Mouse (Mus musculus) CH12.LX (cell line): ENCODE measurements around the gene Sult6b2. TPM values are rescaled to one million over a fixed set of nuclear protein-coding genes. Genes with fewer than 3 reads are reported as not detected.

Experiments used
- DNase-seq: peaks from one replicate; pipeline ENCODE4 v3.0.0-alpha.2; 2013; ENCODE audit errors: extremely low read depth
- H3K27ac ChIP-seq: 2 replicates; pipeline ENCODE4 v1.5.1; 2012; ENCODE audit warnings: low read depth, mild to moderate bottlenecking, control low read depth, moderate library complexity; ENCODE audit not compliant: insufficient read depth
- H3K27me3 ChIP-seq: replicated peaks from 2 replicates; pipeline ENCODE3; 2012; ENCODE audit warnings: inconsistent platforms
- H3K36me3 ChIP-seq, 2 experiments: replicated peaks in 1 of 2; 2 replicates each; pipeline versions ENCODE3 to v1.6.1; 2012; ENCODE audit warnings: inconsistent platforms in 1 of 2, low read length in 1 of 2, mild to moderate bottlenecking in 1 of 2, mixed read lengths in 1 of 2, moderate library complexity in 1 of 2; ENCODE audit not compliant: control insufficient read depth in 1 of 2, insufficient read depth in 1 of 2
- H3K4me1 ChIP-seq, 2 experiments: 2 replicates each; pipeline ENCODE4 v1.6.1; 2012; ENCODE audit warnings: inconsistent platforms in 1 of 2, moderate library complexity in 1 of 2; ENCODE audit not compliant: insufficient read depth in 2 of 2, control insufficient read depth in 1 of 2
- H3K4me2 ChIP-seq: 2 replicates; pipeline ENCODE4 v1.6.1; 2012; ENCODE audit warnings: low read depth, mild to moderate bottlenecking, control low read depth; ENCODE audit not compliant: poor library complexity, insufficient read depth, severe bottlenecking
- H3K4me3 ChIP-seq, 3 experiments: fragments of 150-350 bp in 1 of 3; sonication (generic) in 1 of 3; replicated peaks in 1 of 3; 2 replicates each; pipeline versions ENCODE3 to v1.5.1; 2011 to 2012; ENCODE audit warnings: low read depth in 2 of 3, low read length in 2 of 3, mild to moderate bottlenecking in 2 of 3, moderate library complexity in 2 of 3, control low read depth in 1 of 3, improper control_type of control experiment in 1 of 3, inconsistent platforms in 1 of 3, mixed read lengths in 1 of 3; ENCODE audit not compliant: poor library complexity in 1 of 3
- H3K79me2 ChIP-seq: replicated peaks from 2 replicates; pipeline ENCODE4 v1.6.1; 2012; ENCODE audit warnings: mild to moderate bottlenecking, moderate library complexity; ENCODE audit not compliant: control insufficient read depth, poor library complexity, insufficient read depth, severe bottlenecking; ENCODE audit errors: extremely low read depth
- H3K9ac ChIP-seq: 2 replicates; pipeline ENCODE4 v1.6.1; 2012; ENCODE audit warnings: low read depth, mild to moderate bottlenecking, control low read depth, moderate library complexity; ENCODE audit not compliant: insufficient read depth
- H3K9me3 ChIP-seq: replicated peaks from 2 replicates; pipeline ENCODE3; 2012; ENCODE audit warnings: low read length, inconsistent platforms, mixed read lengths
- CHD2 ChIP-seq: IDR thresholded peaks from 2 replicates; pipeline ENCODE4 v1.6.1; 2011; ENCODE audit warnings: low read length, improper control_type of control experiment
- CTCF ChIP-seq, 2 experiments: IDR thresholded peaks in 1 of 2; conservative IDR thresholded peaks in 1 of 2; 2 replicates each; pipeline ENCODE4 v1.5.1; 2011 to 2012; ENCODE audit warnings: low read depth in 2 of 2, low read length in 2 of 2, improper control_type of control experiment in 1 of 2, inconsistent platforms in 1 of 2, mild to moderate bottlenecking in 1 of 2, moderate library complexity in 1 of 2
- ELF1 ChIP-seq: IDR thresholded peaks from 2 replicates; pipeline ENCODE4 v1.6.1; 2014; ENCODE audit warnings: low read depth, mild to moderate bottlenecking, inconsistent platforms, low read length, improper control_type of control experiment
- EP300 ChIP-seq: IDR thresholded peaks from 2 replicates; pipeline ENCODE4 v1.6.1; 2011; ENCODE audit warnings: low read length, improper control_type of control experiment
- ETS1 ChIP-seq: conservative IDR thresholded peaks from 2 replicates; pipeline ENCODE4 v1.6.1; 2012; ENCODE audit warnings: low read depth, mild to moderate bottlenecking, inconsistent platforms, low read length, improper control_type of control experiment, moderate library complexity
- HCFC1 ChIP-seq: IDR thresholded peaks from 2 replicates; pipeline ENCODE4 v1.6.1; 2012; ENCODE audit warnings: low read depth, mild to moderate bottlenecking, inconsistent platforms, low read length, improper control_type of control experiment
- IRF4 ChIP-seq: IDR thresholded peaks from 2 replicates; pipeline ENCODE4 v1.6.1; 2014; ENCODE audit warnings: low read depth, mild to moderate bottlenecking, inconsistent platforms, low read length, improper control_type of control experiment
- JUN ChIP-seq: IDR thresholded peaks from 2 replicates; pipeline ENCODE4 v1.6.1; 2011; ENCODE audit warnings: low read depth, mild to moderate bottlenecking, low read length, improper control_type of control experiment, moderate library complexity; ENCODE audit not compliant: insufficient read depth
- JUND ChIP-seq: conservative IDR thresholded peaks from 2 replicates; pipeline ENCODE4 v1.6.1; 2011; ENCODE audit warnings: low read depth, low read length, improper control_type of control experiment
- KAT2A ChIP-seq: IDR thresholded peaks from 2 replicates; pipeline ENCODE4 v1.6.1; 2012; ENCODE audit warnings: low read length, improper control_type of control experiment, inconsistent platforms; ENCODE audit not compliant: insufficient replicate concordance
- MAFK ChIP-seq: IDR thresholded peaks from 2 replicates; pipeline ENCODE4 v1.6.1; 2011; ENCODE audit warnings: low read length, improper control_type of control experiment; ENCODE audit not compliant: insufficient replicate concordance
- MAX ChIP-seq: IDR thresholded peaks from 2 replicates; pipeline ENCODE4 v1.6.1; 2011; ENCODE audit warnings: low read length, improper control_type of control experiment
- MAZ ChIP-seq: IDR thresholded peaks from 2 replicates; pipeline ENCODE4 v1.6.1; 2012; ENCODE audit warnings: low read depth, mild to moderate bottlenecking, inconsistent platforms, low read length, improper control_type of control experiment, moderate library complexity
- MEF2A ChIP-seq: IDR thresholded peaks from 2 replicates; pipeline ENCODE4 v1.6.1; 2014; ENCODE audit warnings: low read depth, mild to moderate bottlenecking, inconsistent platforms, low read length, improper control_type of control experiment, borderline replicate concordance
- MXI1 ChIP-seq: IDR thresholded peaks from 2 replicates; pipeline ENCODE4 v1.6.1; 2011; ENCODE audit warnings: mild to moderate bottlenecking, low read depth, low read length, improper control_type of control experiment
- MYC ChIP-seq: IDR thresholded peaks from 2 replicates; pipeline ENCODE4 v1.6.1; 2011; ENCODE audit warnings: low read depth, mild to moderate bottlenecking, improper control_type of control experiment, low read length
- PAX5 ChIP-seq: IDR thresholded peaks from 2 replicates; pipeline ENCODE4 v1.6.1; 2012; ENCODE audit warnings: low read length, inconsistent platforms, mixed read lengths
- POLR2A ChIP-seq: IDR thresholded peaks from 2 replicates; pipeline ENCODE4 v1.6.1; 2011; ENCODE audit warnings: low read depth, mild to moderate bottlenecking, improper control_type of control experiment, low read length
- RAD21 ChIP-seq: IDR thresholded peaks from 2 replicates; pipeline ENCODE4 v1.6.1; 2011; ENCODE audit warnings: low read depth, mild to moderate bottlenecking, low read length, improper control_type of control experiment, moderate library complexity
- RCOR1 ChIP-seq: conservative IDR thresholded peaks from 2 replicates; pipeline ENCODE4 v1.6.1; 2012; ENCODE audit warnings: low read depth, mild to moderate bottlenecking, inconsistent platforms, low read length, improper control_type of control experiment
- SMC3 ChIP-seq: IDR thresholded peaks from 2 replicates; pipeline ENCODE4 v1.6.1; 2011; ENCODE audit warnings: low read depth, low read length, improper control_type of control experiment
- TCF12 ChIP-seq: IDR thresholded peaks from 2 replicates; pipeline ENCODE4 v1.6.1; 2014; ENCODE audit warnings: low read depth, mild to moderate bottlenecking, inconsistent platforms, low read length, improper control_type of control experiment
- USF1 ChIP-seq: IDR thresholded peaks from 2 replicates; pipeline ENCODE4 v1.6.1; 2014; ENCODE audit warnings: low read depth, mild to moderate bottlenecking, inconsistent platforms, low read length, improper control_type of control experiment
- USF2 ChIP-seq: conservative IDR thresholded peaks from 2 replicates; pipeline ENCODE4 v1.6.1; 2011; ENCODE audit warnings: low read depth, low read length, improper control_type of control experiment
- ZC3H11A ChIP-seq: IDR thresholded peaks from 2 replicates; pipeline ENCODE4 v1.6.1; 2012; ENCODE audit warnings: low read depth, mild to moderate bottlenecking, inconsistent platforms, low read length, improper control_type of control experiment
- ZMIZ1 ChIP-seq: IDR thresholded peaks from 2 replicates; pipeline ENCODE4 v1.6.1; 2012; ENCODE audit warnings: low read depth, mild to moderate bottlenecking, inconsistent platforms, low read length, improper control_type of control experiment
- ZNF384 ChIP-seq: IDR thresholded peaks from 2 replicates; pipeline ENCODE4 v1.6.1; 2012; ENCODE audit warnings: low read depth, low read length, improper control_type of control experiment, inconsistent platforms
- dilution Hi-C: fragments of 300-500 bp; cut with MboI; formaldehyde crosslinking; loops from 2 replicates; pipeline ENCODE4 v1.14.3; 2020; ENCODE audit warnings: low sequenced_read_pairs; ENCODE audit not compliant: extremely low pct_unique_long_range_greater_than_20kb, extremely low pct_ligation_motif_present
- in situ Hi-C: fragments of 300-500 bp; cut with MboI; formaldehyde crosslinking; loops from 3 replicates; pipeline ENCODE4 v1.14.3; 2019; ENCODE audit warnings: low sequenced_read_pairs, low pct_ligation_motif_present, low pct_unique_long_range_greater_than_20kb, mixed read lengths
- polyA plus RNA-seq: library from polyadenylated mRNA; unstranded; fragments of >175 nt; gene quantifications from 2 replicates; pipeline ENCODE4 v1.2.1, GENCODE M21; 2012; ENCODE audit warnings: low read depth; ENCODE audit not compliant: insufficient read length
- total RNA-seq, 2 experiments: library from RNA; depleted of rRNA; stranded (reverse); fragments of 300-350 nt in 1 of 2; fragments of >200 nt in 1 of 2; gene quantifications; 2 replicates each; pipeline ENCODE4 v1.2.3; 2012 to 2014

Sult6b2 gene
- total and polyA plus RNA-seq, 3 experiments, result 0.25 to 1.1 (median 0.54) TPM

DNA sequence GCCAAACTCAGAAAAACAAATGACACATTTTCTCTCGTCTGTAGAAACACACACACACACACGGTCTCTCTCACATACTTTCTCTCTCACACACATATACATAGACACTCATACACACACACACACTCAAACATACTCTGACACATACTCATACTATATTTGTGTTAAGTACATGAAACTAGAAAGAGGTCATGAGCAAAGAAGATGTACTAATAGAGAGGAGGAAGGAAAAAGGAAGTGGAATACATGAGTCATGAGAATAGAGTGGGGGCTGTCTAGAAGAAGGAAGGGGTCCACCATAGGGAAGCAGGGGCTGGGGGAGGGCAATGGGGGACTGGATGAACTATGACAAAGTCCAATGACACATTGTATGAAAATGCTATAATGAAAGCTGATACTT is 57.1 kb downstream of the Sult6b2 start:
- no peaks in the 10 kb centered on the region for H3K27me3 ChIP-seq
- no peak overlapping the region for H3K4me3 ChIP-seq
- TF ChIP-seq ETS1 (peak; percentile 52; the same call in 1 of the 2 replicates), SMC3 (no peak), USF1 (no peak), EP300 (peak; percentile 89), IRF4 (peak; percentile 71), PAX5 (no peak), USF2 (no peak), MEF2A (no peak), JUN (peak; percentile 81; the same call in 1 of the 2 replicates), JUND (peak; percentile 83), TCF12 (0 out of 2 replicates have a peak, but pooled peaks have one; percentile 20), MYC (no peak), CHD2 (0 out of 2 replicates have a peak, but pooled peaks have one; percentile 13), MAX (no peak), HCFC1 (no peak), KAT2A (no peak), MAFK (no peak), MXI1 (no peak), RAD21 (no peak), MAZ (no peak)
- peaks cover 10 to 17% of the 10 kb centered on the region in 2 experiments for H3K4me1 ChIP-seq
- dilution Hi-C loops, result no loop called here
- in situ Hi-C loops, result loop anchor here (25.0 kb wide), 1 partner anchor 1260 kb away; no protein-coding TSS in a partner anchor
- H3K27ac ChIP-seq, result no peak overlapping the region; the same call in 1 of the 2 replicates
- H3K9me3 ChIP-seq, result no peaks in the 10 kb centered on the region
- no peaks in the 10 kb centered on the region for H3K79me2 ChIP-seq
- peak overlapping the region; percentile 43 for H3K9ac ChIP-seq
- H3K36me3 ChIP-seq, result no peaks in the 10 kb centered on the region
- peak overlapping the region; percentile 62 for H3K4me2 ChIP-seq
- peak; percentile 46 for DNase-seq

DNA sequence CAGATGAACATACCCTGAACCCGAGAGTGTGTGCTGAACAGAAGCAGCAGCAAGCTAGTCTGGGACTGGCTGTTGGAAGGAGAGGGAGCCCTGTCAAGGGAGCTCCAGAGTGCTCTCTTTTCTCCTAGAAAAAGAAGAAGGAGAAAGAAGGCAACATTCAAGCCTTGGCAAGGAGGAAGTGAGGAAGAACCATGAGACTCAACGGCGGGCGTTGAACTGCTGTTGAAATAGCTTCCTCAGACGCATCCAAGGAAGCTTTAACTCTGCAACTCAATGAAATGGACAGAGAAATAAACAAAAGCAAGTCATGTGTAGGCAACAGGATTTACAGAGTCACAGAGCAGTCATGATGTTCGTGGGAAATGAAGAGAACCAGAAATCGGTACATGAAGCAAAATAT is 57.5 kb downstream of the Sult6b2 start:
- H3K4me3 ChIP-seq, result no peak overlapping the region
- DNase-seq, result no peak
- in situ Hi-C loops (loop anchor here (25.0 kb wide), 1 partner anchor 1259 kb away; no protein-coding TSS in a partner anchor), dilution Hi-C loops (no loop called here)
- peaks cover 6 to 13% of the 10 kb centered on the region in 2 experiments; a peak in 3 of 4 replicates for H3K4me1 ChIP-seq
- H3K9me3 ChIP-seq, result no peaks in the 10 kb centered on the region
- no peaks in the 10 kb centered on the region for H3K79me2 ChIP-seq
- H3K9ac ChIP-seq, result peak overlapping the region; percentile 43
- peak overlapping the region; percentile 10; the same call in 1 of the 2 replicates for H3K27ac ChIP-seq
- TF ChIP-seq ZNF384 (no peak), ELF1 (no peak), JUN (no peak), ZMIZ1 (no peak), USF1 (no peak), POLR2A (no peak), MYC (no peak), RCOR1 (no peak), CTCF (conservative IDR thresholded peaks at IDR 0.05 in 1 of 2, IDR thresholded peaks at IDR 0.05 in 1 of 2; ENCODE audit: low read depth in 2 of 2, low read length in 2 of 2) (no peak), JUND (no peak), ZC3H11A (no peak)
- peak overlapping the region; percentile 62 for H3K4me2 ChIP-seq
- H3K27me3 ChIP-seq, result no peaks in the 10 kb centered on the region
- no peaks in the 10 kb centered on the region for H3K36me3 ChIP-seq
